Mouse (Mus musculus) intestine, embryonic 15.5 days (tissue): ENCODE results near the gene Ccn6. TPM values are rescaled to one million over a fixed set of nuclear protein-coding genes. Genes with fewer than 3 reads are reported as not detected.

Source experiments
- polyA plus RNA-seq: library from polyadenylated mRNA; unstranded; fragments of >200 nt; fragmentation: Nextera tagmentation; extraction: Ambion mirVana; gene quantifications from 2 replicates; pipeline ENCODE4 v1.2.1, GENCODE M21; 2015

Gene Ccn6
- polyA plus RNA-seq, 1 experiment from 2014 or later: 0.24 TPM

Other genes starting within 250 kb of the Ccn6 start
- 53.6 and 53.8 TPM in 2 replicates for gene Lama4, start 198.3 kb downstream of the Ccn6 start, polyA plus RNA-seq
- gene Fam229b, start 29.9 kb downstream of the Ccn6 start, polyA plus RNA-seq: 6.7 and 8.2 TPM in 2 replicates
- gene Tube1, start 29.8 kb downstream of the Ccn6 start, polyA plus RNA-seq: 11.5 and 14.7 TPM in 2 replicates
- 21.3 and 23.4 TPM in 2 replicates for gene Fyn, start 205.1 kb upstream of the Ccn6 start, polyA plus RNA-seq